Mouse (Mus musculus): ENCODE results near the gene Tns1. TPM values are rescaled to one million over a fixed set of nuclear protein-coding genes. Genes with fewer than 3 reads are reported as not detected.

The Tns1 gene
- total RNA-seq (2012; rRNA removed) (0.89 and 1.0 TPM in 2 replicates), total RNA-seq (2014; rRNA removed) (0.40 and 0.89 TPM in 2 replicates), polyA plus RNA-seq (2012; ENCODE audit: insufficient read length, low read depth) (2.5 and 3.6 TPM in 2 replicates)

- no peak for TF ChIP-seq RAD21 (IDR thresholded peaks at IDR 0.05; ENCODE audit: low read depth, low read length)
- no peak for TF ChIP-seq IRF4 (IDR thresholded peaks at IDR 0.05; ENCODE audit: low read depth, low read length)
- no peak for TF ChIP-seq NELFE (IDR thresholded peaks at IDR 0.05; ENCODE audit: low read depth, low read length)
- no peak for TF ChIP-seq SIN3A (IDR thresholded peaks at IDR 0.05; ENCODE audit: low read length)
- TF ChIP-seq USF2 (conservative IDR thresholded peaks at IDR 0.05; ENCODE audit: low read depth, low read length), result no peak
- TF ChIP-seq ETS1 (conservative IDR thresholded peaks at IDR 0.05; ENCODE audit: low read depth, low read length), result no peak
- Histone ChIP-seq H3K27ac (ENCODE audit: insufficient read depth, low read depth) (no peak within 1 kb of the TSS), H3K27me3 (replicated peaks) (peaks cover 83% of the 10 kb centered on the region), H3K79me2 (replicated peaks; ENCODE audit: control insufficient read depth, extremely low read depth, insufficient read depth, poor library complexity, severe bottlenecking) (no peaks in the 10 kb centered on the region), H3K4me3 (replicated peaks in 1 of 3; ENCODE audit: low read depth in 2 of 3, low read length in 2 of 3, poor library complexity in 1 of 3) (peak within 1 kb of the TSS in 2 of 3 experiments; percentile 10 to 19), H3K4me2 (ENCODE audit: insufficient read depth, low read depth, poor library complexity, severe bottlenecking) (peak within 1 kb of the TSS; percentile 90), H3K9ac (ENCODE audit: insufficient read depth, low read depth) (no peak within 1 kb of the TSS), H3K36me3 (replicated peaks in 1 of 2; ENCODE audit: control insufficient read depth in 1 of 2, insufficient read depth in 1 of 2, low read length in 1 of 2) (no peaks in the 10 kb centered on the region), H3K4me1 (ENCODE audit: control insufficient read depth in 1 of 2, insufficient read depth in 2 of 2) (peaks cover 2 to 12% of the 10 kb centered on the region in 2 experiments; a peak in 2 of 4 replicates), H3K9me3 (replicated peaks; ENCODE audit: low read length) (no peaks in the 10 kb centered on the region)
- DNase-seq (ENCODE audit: extremely low read depth), result no peak
- in situ Hi-C loops (cut with MboI; ENCODE audit: low pct_ligation_motif_present, low pct_unique_long_range_greater_than_20kb, low sequenced_read_pairs) (no loop called here), dilution Hi-C loops (cut with MboI; ENCODE audit: extremely low pct_ligation_motif_present, extremely low pct_unique_long_range_greater_than_20kb, low sequenced_read_pairs) (no loop called here)
Observed at GRCm38 (mm10) chr1:74124021-74124981, at the start of gene Tns1. TSS of gene Tns1 (minus strand) at chr1:74124449.

- no peaks in the 10 kb centered on the region for H3K4me1 ChIP-seq (ENCODE audit: control insufficient read depth in 1 of 2, insufficient read depth in 2 of 2)
- H3K79me2 ChIP-seq (replicated peaks; ENCODE audit: control insufficient read depth, extremely low read depth, insufficient read depth, poor library complexity, severe bottlenecking), result no peaks in the 10 kb centered on the region
- no peak overlapping the region for H3K27ac ChIP-seq (ENCODE audit: insufficient read depth, low read depth)
- no peaks in the 10 kb centered on the region for H3K36me3 ChIP-seq (replicated peaks in 1 of 2; ENCODE audit: control insufficient read depth in 1 of 2, insufficient read depth in 1 of 2, low read length in 1 of 2)
- in situ Hi-C loops (cut with MboI; ENCODE audit: low pct_ligation_motif_present, low pct_unique_long_range_greater_than_20kb, low sequenced_read_pairs), result no loop called here
- peaks cover 23% of the 10 kb centered on the region for H3K27me3 ChIP-seq (replicated peaks)
- H3K4me2 ChIP-seq (ENCODE audit: insufficient read depth, low read depth, poor library complexity, severe bottlenecking), result no peak overlapping the region
- no peak for TF ChIP-seq SIN3A (IDR thresholded peaks at IDR 0.05; ENCODE audit: low read length)
- TF ChIP-seq ZC3H11A (IDR thresholded peaks at IDR 0.05; ENCODE audit: low read depth, low read length), result no peak
- TF ChIP-seq ZMIZ1 (IDR thresholded peaks at IDR 0.05; ENCODE audit: low read depth, low read length), result no peak
- TF ChIP-seq TBP (conservative IDR thresholded peaks at IDR 0.05; ENCODE audit: low read depth, low read length), result no peak
- TF ChIP-seq JUND (conservative IDR thresholded peaks at IDR 0.05; ENCODE audit: low read depth, low read length), result no peak
- no peak for TF ChIP-seq USF2 (conservative IDR thresholded peaks at IDR 0.05; ENCODE audit: low read depth, low read length)
- TF ChIP-seq ETS1 (conservative IDR thresholded peaks at IDR 0.05; ENCODE audit: low read depth, low read length), result no peak
- TF ChIP-seq POLR2AphosphoS2 (IDR thresholded peaks at IDR 0.05; ENCODE audit: low read depth, low read length), result no peak
- no peak for TF ChIP-seq MAZ (IDR thresholded peaks at IDR 0.05; ENCODE audit: low read depth, low read length)
- no peak for TF ChIP-seq NRF1 (IDR thresholded peaks at IDR 0.05; ENCODE audit: low read depth, low read length)
- no peak for TF ChIP-seq POLR2A (IDR thresholded peaks at IDR 0.05; ENCODE audit: low read depth, low read length)
- TF ChIP-seq ZKSCAN1 (IDR thresholded peaks at IDR 0.05; ENCODE audit: borderline replicate concordance, low read depth, low read length), result no peak
- no peak for TF ChIP-seq KAT2A (IDR thresholded peaks at IDR 0.05; ENCODE audit: insufficient replicate concordance, low read length)
- TF ChIP-seq ELF1 (IDR thresholded peaks at IDR 0.05; ENCODE audit: low read depth, low read length), result no peak
- TF ChIP-seq MYC (IDR thresholded peaks at IDR 0.05; ENCODE audit: low read depth, low read length), result no peak
- no peak for TF ChIP-seq MAX (IDR thresholded peaks at IDR 0.05; ENCODE audit: low read length)
- no peak for TF ChIP-seq BHLHE40 (IDR thresholded peaks at IDR 0.05; ENCODE audit: low read depth, low read length)
- no peak for TF ChIP-seq MXI1 (IDR thresholded peaks at IDR 0.05; ENCODE audit: low read depth, low read length)
- no peak for TF ChIP-seq ZNF384 (IDR thresholded peaks at IDR 0.05; ENCODE audit: low read depth, low read length)
- no peak for TF ChIP-seq RAD21 (IDR thresholded peaks at IDR 0.05; ENCODE audit: low read depth, low read length)
- H3K4me3 ChIP-seq (replicated peaks in 1 of 3; ENCODE audit: low read depth in 2 of 3, low read length in 2 of 3, poor library complexity in 1 of 3), result no peak overlapping the region
- H3K9me3 ChIP-seq (replicated peaks; ENCODE audit: low read length), result no peaks in the 10 kb centered on the region
- dilution Hi-C loops (cut with MboI; ENCODE audit: extremely low pct_ligation_motif_present, extremely low pct_unique_long_range_greater_than_20kb, low sequenced_read_pairs), result no loop called here
- no peak for DNase-seq (ENCODE audit: extremely low read depth)
- H3K9ac ChIP-seq (ENCODE audit: insufficient read depth, low read depth), result no peak overlapping the region
Observed at GRCm38 (mm10) chr1:74172722-74173121, 48.5 kb upstream of the Tns1 start.

Data from CH12.LX (cell line).